Mouse (Mus musculus): ENCODE results near the gene Rtn4ip1. TPM values are rescaled to one million over a fixed set of nuclear protein-coding genes. Genes with fewer than 3 reads are reported as not detected.

Gene Rtn4ip1
- polyA plus RNA-seq, 1 experiment from 2014 or later, result 16.5 TPM

GRCm38 (mm10) chr10:43896065-43896464 lies 5.5 kb upstream of the Rtn4ip1 start:
- H3K4me1 ChIP-seq (replicated peaks; ENCODE audit: control insufficient read depth, insufficient read depth, low read length), result peaks cover 4% of the 10 kb centered on the region; the same call in 1 of the 2 replicates
- ATAC-seq (ENCODE audit: low FRiP score), result no peak
- peaks cover 21% of the 10 kb centered on the region for H3K36me3 ChIP-seq (replicated peaks; ENCODE audit: control insufficient read depth, insufficient read depth)
- no peak overlapping the region for H3K4me2 ChIP-seq (replicated peaks)
- H3K4me3 ChIP-seq (replicated peaks; ENCODE audit: low read length), result no peak overlapping the region
- no peaks in the 10 kb centered on the region for H3K27me3 ChIP-seq (ENCODE audit: control insufficient read depth, insufficient read depth, low read length)
- no peak for DNase-seq (ENCODE audit: low spot score)
- H3K9me3 ChIP-seq (ENCODE audit: control insufficient read depth, low read length), result no peaks in the 10 kb centered on the region
- no peak overlapping the region for H3K27ac ChIP-seq
- H3K9ac ChIP-seq, result no peak overlapping the region
- WGBS, result 96% methylated on average over 8 of the region's 8 CpGs

GRCm38 (mm10) chr10:43898276-43898675 lies 3.3 kb upstream of the Rtn4ip1 start:
- 92% methylated on average over 7 of the region's 7 CpGs for WGBS
- Histone ChIP-seq H3K4me2 (replicated peaks) (no peak overlapping the region), H3K27ac (no peak overlapping the region), H3K9me3 (ENCODE audit: control insufficient read depth, low read length) (no peaks in the 10 kb centered on the region), H3K4me3 (replicated peaks; ENCODE audit: low read length) (no peak overlapping the region), H3K27me3 (ENCODE audit: control insufficient read depth, insufficient read depth, low read length) (no peaks in the 10 kb centered on the region), H3K9ac (no peak overlapping the region), H3K36me3 (replicated peaks; ENCODE audit: control insufficient read depth, insufficient read depth) (peaks cover 13% of the 10 kb centered on the region), H3K4me1 (replicated peaks; ENCODE audit: control insufficient read depth, insufficient read depth, low read length) (peaks cover 15% of the 10 kb centered on the region)
- no peak for ATAC-seq (ENCODE audit: low FRiP score)
- DNase-seq (ENCODE audit: low spot score), result no peak

GRCm38 (mm10) chr10:43900883-43901570 lies 580 bp upstream of the Rtn4ip1 start:
- H3K27ac ChIP-seq, result peak overlapping the region; percentile 73; the same call in 1 of the 2 replicates
- peak overlapping the region; percentile 80 for H3K4me2 ChIP-seq (replicated peaks)
- H3K4me1 ChIP-seq (replicated peaks; ENCODE audit: control insufficient read depth, insufficient read depth, low read length), result peaks cover 15% of the 10 kb centered on the region
- H3K9me3 ChIP-seq (ENCODE audit: control insufficient read depth, low read length), result no peaks in the 10 kb centered on the region
- H3K4me3 ChIP-seq (replicated peaks; ENCODE audit: low read length), result peak overlapping the region; percentile 75
- H3K27me3 ChIP-seq (ENCODE audit: control insufficient read depth, insufficient read depth, low read length), result no peaks in the 10 kb centered on the region
- peak overlapping the region; percentile 74 for H3K9ac ChIP-seq
- no peaks in the 10 kb centered on the region for H3K36me3 ChIP-seq (replicated peaks; ENCODE audit: control insufficient read depth, insufficient read depth)
- peak; percentile 41 for DNase-seq (ENCODE audit: low spot score)
- WGBS, result 9% methylated on average over 30 of the region's 30 CpGs
- ATAC-seq (ENCODE audit: low FRiP score), result peak; percentile 62; the same call in 1 of the 2 replicates

- H3K4me2 ChIP-seq (replicated peaks), result no peak overlapping the region
- H3K9me3 ChIP-seq (ENCODE audit: control insufficient read depth, low read length), result no peaks in the 10 kb centered on the region
- H3K27ac ChIP-seq, result no peak overlapping the region
- no peaks in the 10 kb centered on the region for H3K36me3 ChIP-seq (replicated peaks; ENCODE audit: control insufficient read depth, insufficient read depth)
- H3K4me3 ChIP-seq (replicated peaks; ENCODE audit: low read length), result no peak overlapping the region
- H3K27me3 ChIP-seq (ENCODE audit: control insufficient read depth, insufficient read depth, low read length), result no peaks in the 10 kb centered on the region
- DNase-seq (ENCODE audit: low spot score), result no peak
- H3K9ac ChIP-seq, result no peak overlapping the region
- peaks cover 15% of the 10 kb centered on the region for H3K4me1 ChIP-seq (replicated peaks; ENCODE audit: control insufficient read depth, insufficient read depth, low read length)
- ATAC-seq (ENCODE audit: low FRiP score), result no peak
- WGBS, result 97% methylated on average over 1 of the region's 1 CpGs
These were observed 3.0 kb downstream of the Rtn4ip1 start for GRCm38 (mm10) chr10:43904569-43904968.

GRCm38 (mm10) chr10:43910032-43910872 lies 8.6 kb downstream of the Rtn4ip1 start:
- no peaks in the 10 kb centered on the region for H3K9me3 ChIP-seq (ENCODE audit: control insufficient read depth, low read length)
- no peak overlapping the region for H3K4me2 ChIP-seq (replicated peaks)
- no peak overlapping the region for H3K4me3 ChIP-seq (replicated peaks; ENCODE audit: low read length)
- DNase-seq (ENCODE audit: low spot score) (no peak), ATAC-seq (ENCODE audit: low FRiP score) (no peak)
- no peak overlapping the region for H3K27ac ChIP-seq
- H3K36me3 ChIP-seq (replicated peaks; ENCODE audit: control insufficient read depth, insufficient read depth), result no peaks in the 10 kb centered on the region
- WGBS, result 88% methylated on average over 12 of the region's 12 CpGs
- H3K9ac ChIP-seq, result no peak overlapping the region
- H3K27me3 ChIP-seq (ENCODE audit: control insufficient read depth, insufficient read depth, low read length), result no peaks in the 10 kb centered on the region
- no peaks in the 10 kb centered on the region for H3K4me1 ChIP-seq (replicated peaks; ENCODE audit: control insufficient read depth, insufficient read depth, low read length)

- H3K9me3 ChIP-seq (ENCODE audit: control insufficient read depth, low read length), result no peaks in the 10 kb centered on the region
- H3K4me3 ChIP-seq (replicated peaks; ENCODE audit: low read length), result no peak overlapping the region
- no peaks in the 10 kb centered on the region for H3K36me3 ChIP-seq (replicated peaks; ENCODE audit: control insufficient read depth, insufficient read depth)
- H3K27me3 ChIP-seq (ENCODE audit: control insufficient read depth, insufficient read depth, low read length), result no peaks in the 10 kb centered on the region
- ATAC-seq (ENCODE audit: low FRiP score), result no peak
- WGBS, result 95% methylated on average over 8 of the region's 8 CpGs
- no peak overlapping the region for H3K9ac ChIP-seq
- no peaks in the 10 kb centered on the region for H3K4me1 ChIP-seq (replicated peaks; ENCODE audit: control insufficient read depth, insufficient read depth, low read length)
- no peak overlapping the region for H3K27ac ChIP-seq
- no peak overlapping the region for H3K4me2 ChIP-seq (replicated peaks)
- DNase-seq (ENCODE audit: low spot score), result no peak
These were observed 9.2 kb downstream of the Rtn4ip1 start for GRCm38 (mm10) chr10:43910873-43911142.

- Histone ChIP-seq H3K27ac (no peak overlapping the region), H3K4me3 (replicated peaks; ENCODE audit: low read length) (no peak overlapping the region), H3K9me3 (ENCODE audit: control insufficient read depth, low read length) (no peaks in the 10 kb centered on the region), H3K4me1 (replicated peaks; ENCODE audit: control insufficient read depth, insufficient read depth, low read length) (no peaks in the 10 kb centered on the region), H3K9ac (no peak overlapping the region), H3K27me3 (ENCODE audit: control insufficient read depth, insufficient read depth, low read length) (no peaks in the 10 kb centered on the region), H3K4me2 (replicated peaks) (no peak overlapping the region), H3K36me3 (replicated peaks; ENCODE audit: control insufficient read depth, insufficient read depth) (no peaks in the 10 kb centered on the region)
- 92% methylated on average over 3 of the region's 3 CpGs for WGBS
- ATAC-seq (ENCODE audit: low FRiP score) (no peak), DNase-seq (ENCODE audit: low spot score) (no peak)
These were observed 10.6 kb downstream of the Rtn4ip1 start for GRCm38 (mm10) chr10:43912236-43912635.

- Histone ChIP-seq H3K27me3 (ENCODE audit: control insufficient read depth, insufficient read depth, low read length) (no peaks in the 10 kb centered on the region), H3K4me1 (replicated peaks; ENCODE audit: control insufficient read depth, insufficient read depth, low read length) (no peaks in the 10 kb centered on the region), H3K9me3 (ENCODE audit: control insufficient read depth, low read length) (no peaks in the 10 kb centered on the region), H3K9ac (no peak overlapping the region), H3K4me2 (replicated peaks) (no peak overlapping the region), H3K4me3 (replicated peaks; ENCODE audit: low read length) (no peak overlapping the region), H3K36me3 (replicated peaks; ENCODE audit: control insufficient read depth, insufficient read depth) (no peaks in the 10 kb centered on the region), H3K27ac (no peak overlapping the region)
- DNase-seq (ENCODE audit: low spot score) (no peak), ATAC-seq (ENCODE audit: low FRiP score) (no peak)
- WGBS, result 80% methylated on average over 12 of the region's 12 CpGs
These were observed 14.6 kb downstream of the Rtn4ip1 start for GRCm38 (mm10) chr10:43916181-43916580.

- Histone ChIP-seq H3K4me3 (replicated peaks; ENCODE audit: low read length) (no peak overlapping the region), H3K9ac (no peak overlapping the region), H3K36me3 (replicated peaks; ENCODE audit: control insufficient read depth, insufficient read depth) (no peaks in the 10 kb centered on the region), H3K4me1 (replicated peaks; ENCODE audit: control insufficient read depth, insufficient read depth, low read length) (no peaks in the 10 kb centered on the region), H3K4me2 (replicated peaks) (no peak overlapping the region), H3K27ac (no peak overlapping the region), H3K27me3 (ENCODE audit: control insufficient read depth, insufficient read depth, low read length) (no peaks in the 10 kb centered on the region), H3K9me3 (ENCODE audit: control insufficient read depth, low read length) (no peaks in the 10 kb centered on the region)
- 89% methylated on average over 2 of the region's 2 CpGs for WGBS
- no peak for ATAC-seq (ENCODE audit: low FRiP score)
- no peak for DNase-seq (ENCODE audit: low spot score)
These were observed 15.1 kb downstream of the Rtn4ip1 start for GRCm38 (mm10) chr10:43916737-43917136.
